Mouse (Mus musculus): Measurements from ENCODE around the gene Tor1aip2.

- TF ChIP-seq POLR2A (IDR thresholded peaks at IDR 0.05; ENCODE audit: low read depth, low read length), result no peak
- TF ChIP-seq CTCF (conservative IDR thresholded peaks at IDR 0.05; ENCODE audit: insufficient read depth, insufficient read length, low read depth, low read length), result no peak
Measured at GRCm38 (mm10) chr1:156002366-156002765, 32.8 kb upstream of the Tor1aip2 start.
